Mouse (Mus musculus) liver, embryonic 15.5 days (tissue): ENCODE data around the gene Cplane1. TPM values are rescaled to one million over a fixed set of nuclear protein-coding genes. Genes with fewer than 3 reads are reported as not detected.
A peak's percentile ranks its signal among the peaks of the same experiment; 100 is the strongest.
"Not testable (repeated sequence)": the region's sequence is repeated elsewhere in the genome, so short reads cannot be mapped to it uniquely, and the experiment has no call there.

Experiments
- ATAC-seq: fragments of 200-750 bp; cut with Nextera tagmentation; 2 replicates; pipeline ENCODE4 v1.8.0; 2017; ENCODE audit warnings: moderate number of reproducible peaks, mild to moderate bottlenecking, moderate library complexity; ENCODE audit not compliant: insufficient read depth
- H3K27ac ChIP-seq: fragments of 300-500 bp; sonication (generic); replicated peaks from 2 replicates; pipeline ENCODE4 v1.5.1; 2015; ENCODE audit warnings: mild to moderate bottlenecking, inconsistent platforms
- H3K27me3 ChIP-seq: fragments of 300-500 bp; sonication (generic); 2 replicates; pipeline ENCODE4 v1.6.1; 2015; ENCODE audit warnings: mild to moderate bottlenecking, inconsistent platforms
- H3K36me3 ChIP-seq: fragments of 300-500 bp; sonication (generic); replicated peaks from 2 replicates; pipeline ENCODE4 v1.6.1; 2015; ENCODE audit warnings: moderate library complexity, mild to moderate bottlenecking, inconsistent platforms
- H3K4me1 ChIP-seq: fragments of 300-500 bp; sonication (generic); replicated peaks from 2 replicates; pipeline ENCODE4 v1.6.1; 2015; ENCODE audit warnings: inconsistent platforms
- H3K4me2 ChIP-seq: fragments of 300-500 bp; sonication (generic); 2 replicates; pipeline ENCODE4 v1.6.1; 2015; ENCODE audit warnings: moderate library complexity, mild to moderate bottlenecking, inconsistent platforms
- H3K4me3 ChIP-seq: fragments of 300-500 bp; sonication (generic); replicated peaks from 2 replicates; pipeline ENCODE4 v1.5.1; 2015; ENCODE audit warnings: mild to moderate bottlenecking, inconsistent platforms
- H3K9ac ChIP-seq: fragments of 300-500 bp; sonication (generic); 2 replicates; pipeline ENCODE4 v1.6.1; 2015; ENCODE audit warnings: moderate library complexity, mild to moderate bottlenecking, inconsistent platforms
- H3K9me3 ChIP-seq: fragments of 300-500 bp; sonication (generic); replicated peaks from 2 replicates; pipeline ENCODE4 v1.6.1; 2016; ENCODE audit warnings: inconsistent platforms
- WGBS: fragments of 180-500 bp; shearing (Covaris S2); methylation state at CpG from one replicate; pipeline ENCODE4 v1.1.7; 2015; ENCODE audit warnings: mixed read lengths; ENCODE audit not compliant: insufficient replicate concordance; 5-methylcytosine and 5-hydroxymethylcytosine counted together
- polyA plus RNA-seq: library from polyadenylated mRNA; unstranded; fragments of >200 nt; fragmentation: Nextera tagmentation; extraction: Ambion mirVana; gene quantifications from 2 replicates; pipeline ENCODE4 v1.2.1, GENCODE M21; 2015

Gene Cplane1
- polyA plus RNA-seq, 1 experiment from 2014 or later, result 0.64 TPM

DNA sequence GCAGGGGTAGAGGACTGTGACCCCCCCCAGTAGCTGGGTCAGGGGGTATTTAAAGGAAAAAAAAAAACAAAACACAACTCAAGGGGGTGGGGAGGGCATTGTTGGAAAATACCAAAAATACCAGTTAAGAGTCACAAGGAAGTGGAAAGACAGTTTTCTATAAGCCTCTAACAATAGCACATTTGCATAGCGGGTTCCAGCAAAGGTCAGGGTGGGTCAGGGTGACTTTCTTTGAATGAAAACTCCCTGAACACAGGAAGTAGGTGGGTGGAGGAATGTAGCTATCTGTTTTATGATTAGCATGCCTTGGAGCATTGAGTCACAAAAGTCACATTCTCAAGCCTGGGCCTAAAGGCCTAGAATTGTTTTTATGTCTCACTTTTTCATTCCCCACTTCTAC, 65.3 kb downstream of the Cplane1 start:
- not testable (repeated sequence) for H3K9me3 ChIP-seq, H3K4me2 ChIP-seq, ATAC-seq, H3K4me1 ChIP-seq, H3K4me3 ChIP-seq, H3K9ac ChIP-seq, H3K27me3 ChIP-seq, H3K27ac ChIP-seq
- H3K36me3 ChIP-seq, result peaks cover 11% of the 10 kb centered on the region; the same call in 1 of the 2 replicates
- WGBS, result 65% methylated on average over 1 of the region's 1 CpGs

DNA sequence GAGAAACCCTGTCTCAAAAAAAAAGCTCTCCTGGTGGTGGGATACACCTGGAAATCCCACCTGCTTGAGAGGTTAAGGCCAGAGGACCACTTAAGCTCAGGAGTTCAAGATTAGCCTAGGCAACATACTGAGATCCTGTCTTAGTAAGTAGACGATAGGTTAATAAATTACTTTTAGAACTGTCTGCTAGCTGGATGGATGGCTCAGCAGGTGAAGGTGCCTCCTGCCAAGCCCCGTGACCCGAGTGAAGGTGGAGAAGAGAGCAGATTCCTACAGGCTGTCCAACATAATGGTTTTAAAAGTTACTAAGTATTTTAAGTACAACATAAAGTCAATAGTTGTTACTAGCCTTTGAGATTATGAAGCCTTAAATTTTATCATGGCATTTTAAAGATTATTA, 97.0 kb downstream of the Cplane1 start:
- H3K9me3 ChIP-seq, result no peaks in the 10 kb centered on the region
- ATAC-seq, result no peak
- H3K36me3 ChIP-seq, result no peaks in the 10 kb centered on the region
- H3K27ac ChIP-seq, result no peak overlapping the region
- no peak overlapping the region for H3K4me2 ChIP-seq
- no peak overlapping the region for H3K9ac ChIP-seq
- H3K27me3 ChIP-seq, result no peaks in the 10 kb centered on the region
- no peak overlapping the region for H3K4me3 ChIP-seq
- H3K4me1 ChIP-seq, result no peaks in the 10 kb centered on the region
- 66% methylated on average over 3 of the region's 3 CpGs for WGBS

DNA sequence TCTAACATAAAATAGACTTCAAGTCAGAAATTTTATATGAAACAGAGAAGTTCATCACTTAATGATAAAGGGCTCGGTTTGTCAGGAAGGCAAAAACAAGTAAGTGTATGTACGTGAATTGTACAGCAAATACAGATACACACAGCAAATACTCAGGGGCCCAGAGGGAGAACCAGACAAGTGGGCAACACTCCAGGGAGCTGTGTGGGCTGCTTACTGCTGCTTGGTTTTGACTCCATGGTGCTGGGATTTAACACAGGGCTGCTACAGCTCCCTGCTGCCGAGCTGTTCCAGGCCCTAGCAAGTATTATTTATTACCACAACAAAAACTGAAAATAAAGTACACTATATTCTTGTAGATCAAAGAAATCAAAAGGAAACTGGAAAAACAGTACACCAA, 98.3 kb downstream of the Cplane1 start:
- no peaks in the 10 kb centered on the region for H3K9me3 ChIP-seq

DNA sequence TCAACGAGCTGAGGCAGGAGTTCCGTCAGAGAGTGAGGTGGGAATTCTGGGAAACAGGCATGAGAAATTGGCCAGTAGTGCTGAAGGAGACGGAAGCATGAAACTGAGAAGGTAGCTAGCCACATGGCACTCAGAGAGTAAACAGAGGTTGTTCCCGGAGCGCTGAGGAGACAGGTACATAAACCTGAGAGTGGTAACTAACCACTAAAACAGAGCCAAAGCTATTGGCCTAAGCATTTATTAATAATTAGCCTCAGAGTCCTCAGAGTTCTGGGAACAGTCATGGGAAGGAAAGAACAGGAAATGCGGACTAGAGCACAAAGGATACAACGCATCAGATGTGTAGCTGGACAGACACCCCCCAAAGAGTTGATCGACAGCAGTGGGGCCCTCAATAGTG, 99.3 kb downstream of the Cplane1 start:
- H3K27me3 ChIP-seq, result no peaks in the 10 kb centered on the region
- no peaks in the 10 kb centered on the region for H3K36me3 ChIP-seq
- H3K9me3 ChIP-seq, result no peaks in the 10 kb centered on the region
- ATAC-seq, result no peak
- no peak overlapping the region for H3K9ac ChIP-seq
- no peaks in the 10 kb centered on the region for H3K4me1 ChIP-seq
- H3K4me3 ChIP-seq, result no peak overlapping the region
- H3K27ac ChIP-seq, result no peak overlapping the region
- 78% methylated on average over 8 of the region's 8 CpGs for WGBS
- H3K4me2 ChIP-seq, result no peak overlapping the region

More for the DNA sequence above, 98.3 kb downstream of the Cplane1 start:
- no peaks in the 10 kb centered on the region for H3K27me3 ChIP-seq
- H3K27ac ChIP-seq, result no peak overlapping the region
- no peaks in the 10 kb centered on the region for H3K36me3 ChIP-seq
- ATAC-seq, result no peak
- H3K4me1 ChIP-seq, result no peaks in the 10 kb centered on the region
- no peak overlapping the region for H3K4me2 ChIP-seq
- no peak overlapping the region for H3K4me3 ChIP-seq
- no peak overlapping the region for H3K9ac ChIP-seq
- WGBS, result 75% methylated on average over 3 of the region's 3 CpGs

DNA sequence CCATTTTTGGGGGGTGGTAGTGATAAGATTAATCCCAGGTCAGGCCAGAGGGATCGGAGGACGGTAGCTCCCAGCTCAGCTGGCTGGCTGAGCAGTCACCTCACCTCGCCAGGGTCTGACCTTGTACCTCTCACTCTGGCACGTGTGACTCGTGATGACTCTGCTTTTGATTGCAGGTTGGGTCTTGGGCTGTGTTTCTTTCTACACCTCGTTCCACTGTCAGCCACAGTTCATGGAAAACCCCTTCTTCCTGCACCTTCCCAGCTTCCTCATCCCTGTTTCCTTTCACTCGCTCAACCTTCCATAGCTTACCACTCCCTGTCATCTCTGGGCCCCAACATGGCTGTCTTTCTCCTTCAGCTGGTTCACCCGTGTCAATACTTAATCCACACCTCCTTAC, 103.0 kb downstream of the Cplane1 start:
- no peak overlapping the region for H3K27ac ChIP-seq
- no peaks in the 10 kb centered on the region for H3K36me3 ChIP-seq
- no peaks in the 10 kb centered on the region for H3K27me3 ChIP-seq
- H3K9ac ChIP-seq, result no peak overlapping the region
- H3K9me3 ChIP-seq, result no peaks in the 10 kb centered on the region
- no peaks in the 10 kb centered on the region for H3K4me1 ChIP-seq
- ATAC-seq, result no peak
- H3K4me3 ChIP-seq, result no peak overlapping the region
- WGBS, result 67% methylated on average over 8 of the region's 8 CpGs
- H3K4me2 ChIP-seq, result no peak overlapping the region

DNA sequence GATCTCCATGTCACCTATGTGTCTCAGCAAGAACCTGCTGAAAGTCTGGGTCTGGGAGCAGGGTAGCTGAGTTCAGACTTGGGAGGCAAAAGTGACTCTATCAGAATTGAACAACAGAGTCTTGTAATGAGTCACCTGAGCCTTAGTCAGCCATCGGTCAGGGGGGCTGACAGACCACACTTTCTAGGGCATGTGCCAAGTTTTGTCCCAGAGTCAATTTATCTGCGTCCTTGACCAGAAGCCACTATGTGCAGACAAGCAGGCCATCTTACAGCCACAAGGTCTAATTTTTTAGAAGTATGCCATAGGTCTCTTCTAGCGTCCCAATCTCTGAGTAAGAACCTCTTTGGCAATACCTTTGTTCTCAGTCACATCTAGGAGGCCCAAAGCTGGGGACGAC, 109.0 kb downstream of the Cplane1 start:
- not testable (repeated sequence) for H3K9me3 ChIP-seq, ATAC-seq, H3K4me2 ChIP-seq, H3K9ac ChIP-seq, H3K4me1 ChIP-seq, H3K36me3 ChIP-seq, H3K27ac ChIP-seq, H3K27me3 ChIP-seq, H3K4me3 ChIP-seq
- 77% methylated on average over 4 of the region's 4 CpGs for WGBS

DNA sequence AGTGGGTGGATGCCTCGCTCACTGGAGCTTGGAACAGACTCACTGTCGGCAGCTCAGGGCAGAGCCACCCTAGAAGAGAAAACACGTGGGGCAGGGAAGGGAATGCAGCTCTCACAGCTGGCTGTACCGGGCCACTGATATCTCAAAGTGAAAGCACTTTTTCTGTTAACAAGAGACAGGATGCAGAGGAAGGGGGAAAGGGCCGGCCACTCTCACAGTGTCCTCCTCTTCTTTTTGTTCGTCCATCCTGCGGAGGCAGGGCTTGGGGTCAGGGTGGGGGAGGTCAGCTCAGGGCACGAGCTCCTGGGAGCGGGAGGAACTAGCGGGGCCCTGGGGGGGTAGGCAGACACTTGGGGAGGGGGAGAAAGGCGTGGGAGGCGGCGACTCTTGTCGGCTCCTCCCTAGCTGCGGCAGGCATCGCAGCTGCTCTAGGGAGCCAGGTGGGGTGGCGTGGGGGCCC, 110.4 kb downstream of the Cplane1 start:
- WGBS, result 30% methylated on average over 17 of the region's 17 CpGs
- H3K4me1 ChIP-seq, result peaks cover 3% of the 10 kb centered on the region; the same call in 1 of the 2 replicates
- H3K36me3 ChIP-seq, result no peaks in the 10 kb centered on the region
- no peak for ATAC-seq
- peak overlapping the region; percentile 68 for H3K4me2 ChIP-seq
- H3K9me3 ChIP-seq, result no peaks in the 10 kb centered on the region
- no peak overlapping the region for H3K9ac ChIP-seq
- H3K27ac ChIP-seq, result no peak overlapping the region
- peak overlapping the region; percentile 50 for H3K4me3 ChIP-seq
- H3K27me3 ChIP-seq, result no peaks in the 10 kb centered on the region

DNA sequence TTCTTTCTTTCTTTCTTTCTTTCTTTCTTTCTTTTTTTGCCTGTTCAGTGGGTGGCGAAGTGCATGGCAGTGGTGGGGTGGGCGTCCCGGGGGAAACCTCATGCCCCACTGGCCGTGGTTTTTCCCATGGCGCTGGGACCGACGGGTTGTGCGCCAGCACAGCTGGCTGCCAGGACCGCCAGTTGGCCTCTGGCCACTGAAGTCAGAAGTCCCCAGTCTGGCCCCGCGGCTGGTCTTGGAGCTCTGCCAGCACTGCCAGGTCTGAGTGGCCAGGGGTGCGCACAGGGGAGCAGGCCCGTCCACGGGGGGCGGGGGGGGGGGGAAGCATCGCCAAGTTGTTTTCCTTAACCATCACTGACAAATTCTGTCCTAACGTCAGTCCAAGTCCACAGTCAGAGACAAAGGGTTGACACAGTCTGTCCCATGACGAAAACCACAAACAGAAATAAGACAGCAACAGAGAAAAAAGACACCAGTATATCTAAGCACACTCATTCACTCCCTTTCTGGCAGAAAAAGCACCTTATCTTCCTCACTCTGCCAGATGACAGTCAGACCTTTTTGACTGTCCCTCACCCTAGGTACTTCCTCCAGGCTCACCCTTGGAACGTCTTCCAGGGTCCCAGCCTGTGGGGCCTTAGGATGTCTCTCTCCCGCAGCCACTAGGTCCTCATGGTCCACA, 111.2 kb downstream of the Cplane1 start:
- Histone ChIP-seq H3K4me3 (peak overlapping the region; percentile 50), H3K9me3 (no peaks in the 10 kb centered on the region), H3K9ac (no peak overlapping the region), H3K4me2 (peak overlapping the region; percentile 68), H3K4me1 (peaks cover 3% of the 10 kb centered on the region; the same call in 1 of the 2 replicates), H3K27ac (no peak overlapping the region), H3K36me3 (no peaks in the 10 kb centered on the region), H3K27me3 (no peaks in the 10 kb centered on the region)
- no peak for ATAC-seq
- WGBS, result 54% methylated on average over 20 of the region's 20 CpGs

DNA sequence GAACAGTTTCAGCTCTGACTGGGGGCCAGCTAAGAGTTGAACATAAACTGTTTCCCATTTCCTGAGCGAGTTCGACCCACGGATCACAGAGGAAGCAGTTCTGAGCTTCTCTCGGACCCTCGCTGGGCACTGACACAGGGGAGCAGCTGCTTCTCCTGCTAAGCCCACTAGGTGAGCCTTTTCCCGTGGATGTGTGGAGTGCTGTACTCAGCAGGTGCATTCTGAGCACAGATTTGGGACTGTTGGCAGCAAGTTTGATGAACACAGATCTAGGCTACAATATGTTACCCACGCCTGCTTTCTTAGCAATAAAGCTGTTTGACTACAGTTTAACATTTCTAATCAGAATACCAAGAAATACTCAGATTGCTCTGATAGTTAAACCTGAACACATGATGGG, 112.8 kb downstream of the Cplane1 start:
- no peak overlapping the region for H3K9ac ChIP-seq
- WGBS, result 62% methylated on average over 7 of the region's 7 CpGs
- H3K36me3 ChIP-seq, result no peaks in the 10 kb centered on the region
- no peak overlapping the region for H3K4me3 ChIP-seq
- H3K27ac ChIP-seq, result no peak overlapping the region
- ATAC-seq, result no peak
- no peaks in the 10 kb centered on the region for H3K27me3 ChIP-seq
- no peak overlapping the region for H3K4me2 ChIP-seq
- H3K4me1 ChIP-seq, result peaks cover 3% of the 10 kb centered on the region; the same call in 1 of the 2 replicates
- no peaks in the 10 kb centered on the region for H3K9me3 ChIP-seq

DNA sequence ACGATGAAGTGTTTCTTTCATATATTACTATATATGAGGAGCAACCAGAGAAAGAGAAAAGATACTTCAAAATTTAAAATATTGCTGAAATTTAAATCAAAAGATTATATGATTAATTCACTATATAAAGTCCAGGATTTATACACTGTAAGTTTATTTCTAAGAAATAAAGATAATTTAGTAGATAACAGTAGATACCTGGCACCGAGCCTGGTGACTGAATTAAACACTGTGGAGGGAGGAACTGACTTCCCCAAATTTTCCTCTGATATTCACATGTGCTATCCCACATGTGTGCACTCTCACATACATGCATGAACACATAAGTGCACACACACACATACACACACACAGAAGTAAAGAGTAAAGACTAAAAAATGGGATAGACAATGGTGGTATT, 113.2 kb downstream of the Cplane1 start:
- Histone ChIP-seq H3K36me3 (no peaks in the 10 kb centered on the region), H3K27me3 (no peaks in the 10 kb centered on the region), H3K4me1 (peaks cover 3% of the 10 kb centered on the region; the same call in 1 of the 2 replicates), H3K27ac (no peak overlapping the region), H3K9me3 (no peaks in the 10 kb centered on the region), H3K4me3 (no peak overlapping the region), H3K9ac (no peak overlapping the region), H3K4me2 (no peak overlapping the region)
- WGBS, result 67% methylated on average over 2 of the region's 2 CpGs
- ATAC-seq, result no peak

DNA sequence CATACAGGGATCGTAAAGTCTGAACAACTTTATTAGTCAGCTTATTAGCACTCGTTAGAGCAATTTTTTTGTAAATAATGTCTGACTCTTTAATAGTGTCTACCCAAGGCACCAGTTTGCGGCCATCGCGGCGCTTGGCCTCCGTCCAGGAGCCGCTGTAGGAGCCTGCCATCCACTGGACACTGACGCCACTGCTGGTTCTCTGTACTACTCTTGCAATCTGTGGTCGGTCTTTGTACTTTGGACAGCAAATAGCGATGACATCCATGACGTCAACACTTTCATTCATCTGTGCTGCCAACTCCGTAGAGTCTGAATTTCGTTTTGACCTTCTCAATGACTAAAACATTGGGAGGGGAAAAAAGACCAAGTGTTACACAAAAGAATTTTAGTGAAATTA, 122.3 kb downstream of the Cplane1 start:
- Histone ChIP-seq H3K9me3 (no peaks in the 10 kb centered on the region), H3K27ac (no peak overlapping the region), H3K4me2 (no peak overlapping the region), H3K4me3 (no peak overlapping the region), H3K4me1 (no peaks in the 10 kb centered on the region), H3K36me3 (peaks cover 55% of the 10 kb centered on the region), H3K27me3 (no peaks in the 10 kb centered on the region), H3K9ac (no peak overlapping the region)
- ATAC-seq, result no peak
- WGBS, result 89% methylated on average over 14 of the region's 14 CpGs

DNA sequence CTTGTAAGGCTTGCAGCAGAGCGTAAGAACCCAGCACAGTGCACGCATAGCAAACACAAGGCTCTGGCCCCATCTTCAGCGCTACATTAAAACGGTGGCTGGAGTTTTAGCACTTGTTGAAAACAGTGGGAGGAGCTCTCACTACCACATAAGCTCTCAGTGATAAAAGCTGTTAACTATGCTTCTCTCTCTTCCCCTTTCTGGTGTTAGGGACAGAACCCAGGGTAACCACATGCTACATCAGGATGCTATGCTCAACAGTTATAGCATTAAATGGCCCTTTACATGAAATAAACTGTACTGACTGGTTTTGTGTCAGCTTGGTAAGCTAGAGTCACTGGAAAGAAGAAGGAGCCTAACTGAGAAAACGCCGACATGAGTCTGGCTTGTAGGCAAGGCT, 125.2 kb downstream of the Cplane1 start:
- WGBS, result 88% methylated on average over 6 of the region's 6 CpGs
- Histone ChIP-seq H3K36me3 (peaks cover 78% of the 10 kb centered on the region), H3K4me3 (no peak overlapping the region), H3K9me3 (no peaks in the 10 kb centered on the region), H3K27me3 (no peaks in the 10 kb centered on the region), H3K9ac (no peak overlapping the region), H3K27ac (no peak overlapping the region), H3K4me2 (no peak overlapping the region), H3K4me1 (no peaks in the 10 kb centered on the region)
- no peak for ATAC-seq
